Mouse (Mus musculus) adrenal gland, postnatal 36 days (tissue): ENCODE measurements at regions not wholly inside any gene's neighbourhood (a gene's known extent, or its start where the extent isn't known, plus 50 kb on each side); places are given as distances from the start of the nearest gene placed in this dataset.
"Not testable (repeated sequence)": the region's sequence is repeated elsewhere in the genome, so short reads cannot be mapped to it uniquely, and the experiment has no call there.

ENCODE experiments used
- DNase-seq, 2 experiments: peaks; one replicate each; pipeline ENCODE4 v3.0.0; 2021; ENCODE audit warnings: mixed read lengths in 1 of 2

- no peak for DNase-seq
Observed at GRCm38 (mm10) chr17:6853641-6854040, 71.1 kb upstream of the Ezr start.

GRCm38 (mm10) chr17:6852177-6852947 is 69.8 kb upstream of the Ezr start:
- DNase-seq = no peak

- DNase-seq = no peak
Observed at GRCm38 (mm10) chr17:6850513-6850912, 67.9 kb upstream of the Ezr start.

- not testable (repeated sequence) for DNase-seq
Observed at GRCm38 (mm10) chr17:6841781-6842465, 59.3 kb upstream of the Ezr start.

- peak; percentile 15 to 42 for DNase-seq
Observed at GRCm38 (mm10) chr17:6835333-6835916, 52.8 kb upstream of the Ezr start.
